Mouse (Mus musculus) heart, postnatal 0 days (tissue): ENCODE results near the gene Hoxb8.

Source experiments
- CTCF ChIP-seq: IDR thresholded peaks from 2 replicates; pipeline ENCODE4 v1.5.1; 2016; ENCODE audit warnings: antibody characterized with exemption, control low read depth, low read depth
- EP300 ChIP-seq: IDR thresholded peaks from 2 replicates; pipeline ENCODE4 v1.6.1; 2016; ENCODE audit warnings: antibody characterized with exemption, low read depth

- TF ChIP-seq CTCF = peak; percentile 70
- no peak for TF ChIP-seq EP300
These were observed 46.8 kb upstream of the Hoxb8 start for GRCm38 (mm10) chr11:96234906-96235305.
